Mouse (Mus musculus) limb, embryonic 14.5 days (tissue): Measurements from ENCODE around the gene Sdf4. TPM values are rescaled to one million over a fixed set of nuclear protein-coding genes. Genes with fewer than 3 reads are reported as not detected.

Source experiments
- ATAC-seq: fragments of 200-750 bp; cut with Nextera tagmentation; 2 replicates; pipeline ENCODE4 v1.8.0; 2017; ENCODE audit warnings: low read depth, moderate number of reproducible peaks, moderate TSS enrichment; ENCODE audit not compliant: low FRiP score
- DNase-seq: peaks from one replicate; pipeline ENCODE4 v3.0.0-alpha.2; 2015; ENCODE audit warnings: low spot score
- H3K27ac ChIP-seq: fragments of 300-500 bp; sonication (generic); replicated peaks from 2 replicates; pipeline ENCODE4 v1.5.1; 2014; ENCODE audit warnings: low read depth, mild to moderate bottlenecking, low read length, moderate library complexity, mixed read lengths
- H3K27me3 ChIP-seq: fragments of 300-500 bp; sonication (generic); 2 replicates; pipeline ENCODE4 v1.6.1; 2014; ENCODE audit warnings: low read length, mixed read lengths; ENCODE audit not compliant: control insufficient read depth, insufficient read depth
- H3K36me3 ChIP-seq: fragments of 300-500 bp; sonication (generic); 2 replicates; pipeline ENCODE4 v1.6.1; 2014; ENCODE audit warnings: mild to moderate bottlenecking, low read length, moderate library complexity, mixed read lengths; ENCODE audit not compliant: control insufficient read depth, insufficient read depth
- H3K4me1 ChIP-seq: fragments of 300-500 bp; sonication (generic); 2 replicates; pipeline ENCODE4 v1.6.1; 2014; ENCODE audit warnings: antibody characterized with exemption, low read length, mixed read lengths; ENCODE audit not compliant: control insufficient read depth, insufficient read depth
- H3K4me2 ChIP-seq: fragments of 300-500 bp; sonication (generic); replicated peaks from 2 replicates; pipeline ENCODE4 v1.6.1; 2014; ENCODE audit warnings: low read depth, mild to moderate bottlenecking, low read length, moderate library complexity; ENCODE audit not compliant: severe bottlenecking
- H3K4me3 ChIP-seq: fragments of 300-500 bp; sonication (generic); replicated peaks from 2 replicates; pipeline ENCODE4 v1.5.1; 2014; ENCODE audit warnings: low read length
- H3K9ac ChIP-seq: fragments of 300-500 bp; sonication (generic); 2 replicates; pipeline ENCODE4 v1.6.1; 2014; ENCODE audit warnings: mild to moderate bottlenecking, low read depth, low read length, moderate library complexity; ENCODE audit not compliant: severe bottlenecking
- H3K9me3 ChIP-seq: fragments of 300-500 bp; sonication (generic); 2 replicates; pipeline ENCODE4 v1.6.1; 2016; ENCODE audit warnings: low read length; ENCODE audit not compliant: control insufficient read depth
- POLR2A ChIP-seq: fragments of 200-500 bp; IDR thresholded peaks from 2 replicates; pipeline ENCODE4 v1.8.0; 2012; ENCODE audit warnings: inconsistent platforms, mild to moderate bottlenecking, moderate library complexity, borderline replicate concordance; ENCODE audit not compliant: insufficient read depth, insufficient read length; ENCODE audit errors: extremely low read depth
- WGBS: fragments of 180-500 bp; shearing (Covaris S2); extraction: QIAGEN DNeasy Blood & Tissue Kit; methylation state at CpG from one replicate; pipeline ENCODE4 v1.1.7; 2014; 5-methylcytosine and 5-hydroxymethylcytosine counted together
- polyA plus RNA-seq, 2 experiments: library from polyadenylated mRNA; depleted of rRNA in 1 of 2; stranded (reverse) in 1 of 2; unstranded in 1 of 2; fragments of >200 nt; fragmentation: Nextera tagmentation in 1 of 2; extraction: Ambion mirVana in 1 of 2; gene quantifications; 2 replicates each; pipeline versions ENCODE4 v1.2.1 to v1.2.3; 2012 to 2014

The Sdf4 gene
- polyA plus RNA-seq, 2 experiments: 74.5 to 171 TPM

- Histone ChIP-seq H3K4me2 (no peak overlapping the region), H3K4me1 (no peaks in the 10 kb centered on the region), H3K4me3 (no peak overlapping the region), H3K9me3 (no peaks in the 10 kb centered on the region), H3K27me3 (no peaks in the 10 kb centered on the region), H3K27ac (no peak overlapping the region), H3K9ac (no peak overlapping the region), H3K36me3 (no peaks in the 10 kb centered on the region)
- no peak for TF ChIP-seq POLR2A
- DNase-seq (no peak), ATAC-seq (no peak)
- 90% methylated on average over 6 of the region's 6 CpGs for WGBS
These were observed 61.9 kb downstream of the Sdf4 start for GRCm38 (mm10) chr4:156054606-156055005.

- H3K9ac ChIP-seq: no peak overlapping the region
- H3K9me3 ChIP-seq: no peaks in the 10 kb centered on the region
- H3K27ac ChIP-seq: no peak overlapping the region
- no peaks in the 10 kb centered on the region for H3K4me1 ChIP-seq
- no peak overlapping the region for H3K4me2 ChIP-seq
- no peak for ATAC-seq
- 84% methylated on average over 5 of the region's 5 CpGs for WGBS
- DNase-seq: no peak
- no peak overlapping the region for H3K4me3 ChIP-seq
- H3K27me3 ChIP-seq: no peaks in the 10 kb centered on the region
- no peak for TF ChIP-seq POLR2A
- H3K36me3 ChIP-seq: no peaks in the 10 kb centered on the region
These were observed 62.5 kb downstream of the Sdf4 start for GRCm38 (mm10) chr4:156055173-156055572.

- H3K27me3 ChIP-seq: no peaks in the 10 kb centered on the region
- H3K4me1 ChIP-seq: no peaks in the 10 kb centered on the region
- no peak for DNase-seq
- H3K9ac ChIP-seq: no peak overlapping the region
- 0 out of 2 replicates have a peak overlapping the region, but pooled peaks have one; percentile 6 for H3K4me2 ChIP-seq
- no peak overlapping the region for H3K27ac ChIP-seq
- H3K36me3 ChIP-seq: no peaks in the 10 kb centered on the region
- no peak for TF ChIP-seq POLR2A
- H3K9me3 ChIP-seq: no peaks in the 10 kb centered on the region
- ATAC-seq: no peak
- 67% methylated on average over 10 of the region's 10 CpGs for WGBS
- 0 out of 2 replicates have a peak overlapping the region, but pooled peaks have one; percentile 5 for H3K4me3 ChIP-seq
These were observed 65.0 kb downstream of the Sdf4 start for GRCm38 (mm10) chr4:156057702-156058101.

- DNase-seq (no peak), ATAC-seq (no peak)
- no peak overlapping the region for H3K4me2 ChIP-seq
- H3K36me3 ChIP-seq: no peaks in the 10 kb centered on the region
- H3K4me3 ChIP-seq: peak overlapping the region; percentile 18
- H3K27ac ChIP-seq: peak overlapping the region; percentile 39
- 67% methylated on average over 9 of the region's 9 CpGs for WGBS
- H3K27me3 ChIP-seq: no peaks in the 10 kb centered on the region
- no peak overlapping the region for H3K9ac ChIP-seq
- H3K4me1 ChIP-seq: no peaks in the 10 kb centered on the region
- H3K9me3 ChIP-seq: no peaks in the 10 kb centered on the region
- TF ChIP-seq POLR2A: no peak
These were observed 66.2 kb downstream of the Sdf4 start for GRCm38 (mm10) chr4:156058826-156059225.

GRCm38 (mm10) chr4:156059261-156059660, 66.6 kb downstream of the Sdf4 start, which contains the start of gene Ttll10:
Gene Ttll10, minus strand, starts transcription at chr4:156059414.
- H3K27ac ChIP-seq: peak within 1 kb of the TSS; percentile 39
- H3K9me3 ChIP-seq: no peaks in the 10 kb centered on the region
- ATAC-seq (0 out of 2 replicates have a peak, but pooled peaks have one; percentile 41), DNase-seq (peak; percentile 34)
- no peaks in the 10 kb centered on the region for H3K36me3 ChIP-seq
- no peak within 1 kb of the TSS for H3K9ac ChIP-seq
- no peaks in the 10 kb centered on the region for H3K27me3 ChIP-seq
- no peak for TF ChIP-seq POLR2A
- no peak within 1 kb of the TSS for H3K4me2 ChIP-seq
- no peaks in the 10 kb centered on the region for H3K4me1 ChIP-seq
- WGBS: 25% methylated on average over 5 of the region's 5 CpGs
- H3K4me3 ChIP-seq: peak within 1 kb of the TSS; percentile 18
